Mouse (Mus musculus): ENCODE measurements at regions not wholly inside any gene's neighbourhood (a gene's known extent, or its start where the extent isn't known, plus 50 kb on each side); places are given as distances from the start of the nearest gene placed in this dataset.

DNA sequence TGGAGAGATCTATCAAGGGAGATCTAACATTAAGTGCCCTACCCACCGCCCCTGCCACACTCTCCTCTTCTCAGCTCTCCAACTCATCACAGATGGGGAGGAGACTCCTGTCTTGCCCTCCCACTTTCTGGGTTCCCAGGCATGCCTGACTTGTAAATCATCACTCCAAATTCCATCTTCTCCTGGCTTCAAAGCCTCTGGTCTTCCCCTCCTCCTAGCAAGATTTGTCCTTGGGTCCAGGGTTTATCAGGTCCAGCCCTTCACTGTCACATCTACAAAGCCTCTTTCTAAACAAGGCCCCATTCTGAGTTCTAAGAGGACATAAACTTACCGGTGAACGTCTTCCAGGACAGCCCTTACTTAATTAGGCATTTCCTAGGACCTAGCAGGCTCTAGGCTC is 73.3 kb upstream of the Col5a1 start:
- 35% methylated on average over 3 of the region's 3 CpGs for WGBS
- Histone ChIP-seq H3K9me3 (replicated peaks; ENCODE audit: control insufficient read depth, low read length) (no peaks in the 10 kb centered on the region), H3K36me3 (replicated peaks; ENCODE audit: control insufficient read depth, insufficient read depth, low read length) (no peaks in the 10 kb centered on the region), H3K4me1 (ENCODE audit: control insufficient read depth, insufficient read depth) (no peaks in the 10 kb centered on the region), H3K9ac (replicated peaks; ENCODE audit: low read depth, low read length) (no peak overlapping the region), H3K27ac (ENCODE audit: low read depth) (peak overlapping the region; percentile 5; the same call in 1 of the 2 replicates), H3K27me3 (ENCODE audit: control insufficient read depth, insufficient read depth, low read length) (no peaks in the 10 kb centered on the region), H3K4me2 (ENCODE audit: low read depth, low read length) (no peak overlapping the region), H3K4me3 (ENCODE audit: low read depth, low read length) (no peak overlapping the region)
- no peak for DNase-seq (ENCODE audit: low spot score)
- no peak for ATAC-seq (ENCODE audit: insufficient read depth, low read depth)
- TF ChIP-seq CTCF (IDR thresholded peaks at IDR 0.05; ENCODE audit: low read depth) = no peak
- TF ChIP-seq EP300 (IDR thresholded peaks at IDR 0.05; ENCODE audit: low read depth) = no peak

DNA sequence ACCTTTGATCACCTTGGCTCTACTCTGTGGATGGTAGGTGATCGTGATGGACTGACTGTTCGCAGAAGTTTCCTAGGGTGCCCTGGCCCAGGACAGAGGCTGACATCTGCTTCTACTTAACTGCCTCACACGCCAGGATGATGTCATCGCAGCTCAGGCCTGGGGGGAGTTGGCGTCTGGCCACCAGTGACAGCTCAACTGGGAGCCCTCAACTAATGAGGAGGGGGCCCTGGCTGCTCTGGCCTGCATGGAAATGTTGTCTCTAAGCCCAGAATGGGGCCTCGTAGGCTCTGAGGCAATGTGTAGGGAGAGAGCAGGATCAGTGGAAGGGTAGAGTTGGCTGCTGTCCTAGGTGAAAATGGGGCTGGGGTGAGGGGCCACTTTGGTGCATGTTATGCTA is 72.9 kb upstream of the Col5a1 start:
- no peak overlapping the region for H3K4me2 ChIP-seq (ENCODE audit: low read depth, low read length)
- no peak overlapping the region for H3K4me3 ChIP-seq (ENCODE audit: low read depth, low read length)
- peak overlapping the region; percentile 5; the same call in 1 of the 2 replicates for H3K27ac ChIP-seq (ENCODE audit: low read depth)
- H3K36me3 ChIP-seq (replicated peaks; ENCODE audit: control insufficient read depth, insufficient read depth, low read length) = no peaks in the 10 kb centered on the region
- DNase-seq (ENCODE audit: low spot score) (no peak), ATAC-seq (ENCODE audit: insufficient read depth, low read depth) (peak; percentile 49; the same call in 1 of the 2 replicates)
- no peaks in the 10 kb centered on the region for H3K27me3 ChIP-seq (ENCODE audit: control insufficient read depth, insufficient read depth, low read length)
- no peaks in the 10 kb centered on the region for H3K9me3 ChIP-seq (replicated peaks; ENCODE audit: control insufficient read depth, low read length)
- H3K9ac ChIP-seq (replicated peaks; ENCODE audit: low read depth, low read length) = no peak overlapping the region
- no peaks in the 10 kb centered on the region for H3K4me1 ChIP-seq (ENCODE audit: control insufficient read depth, insufficient read depth)
- TF ChIP-seq EP300 (IDR thresholded peaks at IDR 0.05; ENCODE audit: low read depth) (no peak), CTCF (IDR thresholded peaks at IDR 0.05; ENCODE audit: low read depth) (no peak)
- WGBS = 18% methylated on average over 6 of the region's 6 CpGs

DNA sequence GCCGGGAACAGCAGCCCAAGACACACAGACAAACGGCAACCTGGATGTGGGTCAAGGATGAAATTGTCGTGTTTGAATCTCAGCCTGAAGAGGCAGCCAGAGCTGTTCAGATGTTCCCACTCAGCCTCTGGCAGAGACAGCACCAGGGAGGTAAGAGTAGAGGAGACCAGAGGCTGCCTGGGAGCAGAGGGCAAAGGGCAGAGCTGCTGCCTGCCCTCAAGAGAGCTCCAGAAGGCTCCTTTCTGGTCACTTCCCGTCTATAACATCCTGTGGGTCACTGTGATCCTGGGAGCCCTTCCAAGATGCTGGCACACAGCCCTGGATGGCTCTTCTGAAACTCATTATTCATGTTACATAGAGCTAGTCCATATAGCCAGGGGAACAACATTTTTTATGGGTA is 67.6 kb upstream of the Col5a1 start:
- Histone ChIP-seq H3K27ac (ENCODE audit: low read depth) (no peak overlapping the region), H3K36me3 (replicated peaks; ENCODE audit: control insufficient read depth, insufficient read depth, low read length) (no peaks in the 10 kb centered on the region), H3K4me3 (ENCODE audit: low read depth, low read length) (no peak overlapping the region), H3K4me2 (ENCODE audit: low read depth, low read length) (no peak overlapping the region), H3K9ac (replicated peaks; ENCODE audit: low read depth, low read length) (no peak overlapping the region), H3K27me3 (ENCODE audit: control insufficient read depth, insufficient read depth, low read length) (no peaks in the 10 kb centered on the region), H3K9me3 (replicated peaks; ENCODE audit: control insufficient read depth, low read length) (no peaks in the 10 kb centered on the region), H3K4me1 (ENCODE audit: control insufficient read depth, insufficient read depth) (peaks cover 6% of the 10 kb centered on the region; the same call in 1 of the 2 replicates)
- DNase-seq (ENCODE audit: low spot score) = peak; percentile 11
- WGBS = 36% methylated on average over 4 of the region's 4 CpGs
- ATAC-seq (ENCODE audit: insufficient read depth, low read depth) = peak; percentile 17; the same call in 1 of the 2 replicates
- TF ChIP-seq EP300 (IDR thresholded peaks at IDR 0.05; ENCODE audit: low read depth) (no peak), CTCF (IDR thresholded peaks at IDR 0.05; ENCODE audit: low read depth) (no peak)

DNA sequence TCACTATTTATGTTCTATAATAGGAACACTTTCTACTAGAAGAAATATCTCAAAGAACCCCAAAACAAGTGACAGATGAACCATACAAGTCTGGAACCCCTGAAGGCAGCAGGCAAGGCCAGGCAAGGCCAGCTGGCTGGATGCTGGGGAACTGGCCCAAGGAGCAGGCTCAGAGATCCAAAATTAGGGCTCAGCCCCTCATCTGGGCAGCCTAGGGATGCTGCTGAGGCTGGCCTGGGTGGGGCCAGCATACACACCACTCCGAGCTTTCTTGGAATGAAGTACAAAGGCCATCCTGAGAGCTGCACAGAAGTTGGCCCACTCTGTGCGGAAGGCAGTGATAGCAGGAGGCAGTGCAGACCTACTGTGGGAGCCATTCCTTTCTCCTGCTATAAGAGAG is 59.4 kb upstream of the Col5a1 start:
- no peak overlapping the region for H3K4me2 ChIP-seq (ENCODE audit: low read depth, low read length)
- no peaks in the 10 kb centered on the region for H3K36me3 ChIP-seq (replicated peaks; ENCODE audit: control insufficient read depth, insufficient read depth, low read length)
- ATAC-seq (ENCODE audit: insufficient read depth, low read depth) = no peak
- no peak overlapping the region for H3K27ac ChIP-seq (ENCODE audit: low read depth)
- H3K4me3 ChIP-seq (ENCODE audit: low read depth, low read length) = no peak overlapping the region
- H3K4me1 ChIP-seq (ENCODE audit: control insufficient read depth, insufficient read depth) = no peaks in the 10 kb centered on the region
- no peaks in the 10 kb centered on the region for H3K9me3 ChIP-seq (replicated peaks; ENCODE audit: control insufficient read depth, low read length)
- no peak for TF ChIP-seq CTCF (IDR thresholded peaks at IDR 0.05; ENCODE audit: low read depth)
- TF ChIP-seq EP300 (IDR thresholded peaks at IDR 0.05; ENCODE audit: low read depth) = no peak
- DNase-seq (ENCODE audit: low spot score) = no peak
- H3K9ac ChIP-seq (replicated peaks; ENCODE audit: low read depth, low read length) = no peak overlapping the region
- WGBS = 73% methylated on average over 2 of the region's 2 CpGs
- H3K27me3 ChIP-seq (ENCODE audit: control insufficient read depth, insufficient read depth, low read length) = no peaks in the 10 kb centered on the region

DNA sequence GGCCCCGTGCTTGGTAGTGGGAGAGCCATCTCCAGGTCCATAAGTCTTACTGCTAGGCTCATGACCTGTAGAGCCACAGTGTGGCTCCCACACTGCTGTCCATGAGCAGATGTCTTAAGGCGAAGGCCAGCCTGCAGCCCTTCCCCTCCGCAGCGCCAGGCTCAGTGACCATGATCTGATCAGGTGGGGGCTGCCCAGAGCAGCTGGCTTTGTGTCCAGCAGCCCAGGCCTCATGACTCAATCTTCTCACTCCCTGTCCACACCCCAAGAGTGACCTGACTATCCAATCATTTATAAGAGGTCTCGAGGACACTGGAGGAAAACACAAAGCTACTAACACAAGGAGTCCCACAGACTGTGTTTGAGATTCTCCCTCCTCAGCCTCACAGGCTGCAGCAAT is 58.6 kb upstream of the Col5a1 start:
- Histone ChIP-seq H3K9ac (replicated peaks; ENCODE audit: low read depth, low read length) (no peak overlapping the region), H3K4me1 (ENCODE audit: control insufficient read depth, insufficient read depth) (no peaks in the 10 kb centered on the region), H3K36me3 (replicated peaks; ENCODE audit: control insufficient read depth, insufficient read depth, low read length) (no peaks in the 10 kb centered on the region), H3K27me3 (ENCODE audit: control insufficient read depth, insufficient read depth, low read length) (no peaks in the 10 kb centered on the region), H3K9me3 (replicated peaks; ENCODE audit: control insufficient read depth, low read length) (no peaks in the 10 kb centered on the region), H3K27ac (ENCODE audit: low read depth) (0 out of 2 replicates have a peak overlapping the region, but pooled peaks have one; percentile 3), H3K4me3 (ENCODE audit: low read depth, low read length) (no peak overlapping the region), H3K4me2 (ENCODE audit: low read depth, low read length) (no peak overlapping the region)
- DNase-seq (ENCODE audit: low spot score) (no peak), ATAC-seq (ENCODE audit: insufficient read depth, low read depth) (peak; percentile 17; the same call in 1 of the 2 replicates)
- TF ChIP-seq CTCF (IDR thresholded peaks at IDR 0.05; ENCODE audit: low read depth) (no peak), EP300 (IDR thresholded peaks at IDR 0.05; ENCODE audit: low read depth) (no peak)
- WGBS = 76% methylated on average over 5 of the region's 5 CpGs

DNA sequence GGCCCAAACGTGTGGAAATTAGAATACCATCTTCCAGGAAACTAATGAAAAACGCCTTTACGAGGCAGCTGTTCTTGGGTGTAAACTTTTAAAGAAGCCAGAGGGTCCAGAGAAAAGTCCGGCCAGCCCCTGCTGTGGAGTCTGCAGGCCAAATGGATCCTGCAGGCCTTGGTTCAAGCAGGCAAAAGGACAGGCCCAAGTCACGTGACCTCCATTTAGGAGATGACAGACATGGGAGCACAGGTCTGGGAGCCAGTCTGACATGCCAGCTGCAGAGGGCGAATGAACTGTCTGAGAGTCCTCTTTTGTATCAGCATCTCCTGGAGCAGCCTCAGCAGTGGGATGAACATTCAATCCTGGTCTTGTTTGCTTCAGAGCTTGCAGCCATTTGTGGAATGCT is 58.0 kb upstream of the Col5a1 start:
- no peaks in the 10 kb centered on the region for H3K9me3 ChIP-seq (replicated peaks; ENCODE audit: control insufficient read depth, low read length)
- WGBS = 84% methylated on average over 6 of the region's 6 CpGs
- DNase-seq (ENCODE audit: low spot score) (no peak), ATAC-seq (ENCODE audit: insufficient read depth, low read depth) (no peak)
- no peaks in the 10 kb centered on the region for H3K36me3 ChIP-seq (replicated peaks; ENCODE audit: control insufficient read depth, insufficient read depth, low read length)
- H3K4me3 ChIP-seq (ENCODE audit: low read depth, low read length) = no peak overlapping the region
- H3K4me1 ChIP-seq (ENCODE audit: control insufficient read depth, insufficient read depth) = no peaks in the 10 kb centered on the region
- no peak overlapping the region for H3K4me2 ChIP-seq (ENCODE audit: low read depth, low read length)
- no peak for TF ChIP-seq CTCF (IDR thresholded peaks at IDR 0.05; ENCODE audit: low read depth)
- no peak for TF ChIP-seq EP300 (IDR thresholded peaks at IDR 0.05; ENCODE audit: low read depth)
- no peaks in the 10 kb centered on the region for H3K27me3 ChIP-seq (ENCODE audit: control insufficient read depth, insufficient read depth, low read length)
- 0 out of 2 replicates have a peak overlapping the region, but pooled peaks have one; percentile 3 for H3K27ac ChIP-seq (ENCODE audit: low read depth)
- H3K9ac ChIP-seq (replicated peaks; ENCODE audit: low read depth, low read length) = no peak overlapping the region
